Mouse (Mus musculus): ENCODE results near the gene Capns1.

Capns1 gene

DNA sequence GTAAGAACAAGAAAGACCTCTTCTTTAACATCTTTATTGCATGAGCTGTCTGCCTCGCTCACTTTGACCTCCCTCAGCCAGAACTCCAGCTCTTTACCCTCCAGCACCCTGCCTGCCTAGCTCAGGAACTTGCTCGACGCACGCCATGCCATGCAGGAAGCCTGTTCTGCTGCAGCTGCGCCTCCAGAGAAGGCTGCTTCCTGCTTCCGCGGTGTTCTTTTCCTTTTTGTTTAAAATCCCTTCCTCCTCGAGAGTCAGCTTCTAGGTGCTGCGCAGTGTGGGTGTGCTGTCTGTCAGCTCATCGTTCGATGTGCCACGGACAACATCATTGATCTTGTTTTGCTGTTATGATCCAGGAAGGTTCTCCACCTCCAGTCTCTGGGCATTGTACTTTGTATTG is 22.1 kb downstream of the Capns1 start:
- DNase-seq (ENCODE audit: low read depth, low spot score): no peak

DNA sequence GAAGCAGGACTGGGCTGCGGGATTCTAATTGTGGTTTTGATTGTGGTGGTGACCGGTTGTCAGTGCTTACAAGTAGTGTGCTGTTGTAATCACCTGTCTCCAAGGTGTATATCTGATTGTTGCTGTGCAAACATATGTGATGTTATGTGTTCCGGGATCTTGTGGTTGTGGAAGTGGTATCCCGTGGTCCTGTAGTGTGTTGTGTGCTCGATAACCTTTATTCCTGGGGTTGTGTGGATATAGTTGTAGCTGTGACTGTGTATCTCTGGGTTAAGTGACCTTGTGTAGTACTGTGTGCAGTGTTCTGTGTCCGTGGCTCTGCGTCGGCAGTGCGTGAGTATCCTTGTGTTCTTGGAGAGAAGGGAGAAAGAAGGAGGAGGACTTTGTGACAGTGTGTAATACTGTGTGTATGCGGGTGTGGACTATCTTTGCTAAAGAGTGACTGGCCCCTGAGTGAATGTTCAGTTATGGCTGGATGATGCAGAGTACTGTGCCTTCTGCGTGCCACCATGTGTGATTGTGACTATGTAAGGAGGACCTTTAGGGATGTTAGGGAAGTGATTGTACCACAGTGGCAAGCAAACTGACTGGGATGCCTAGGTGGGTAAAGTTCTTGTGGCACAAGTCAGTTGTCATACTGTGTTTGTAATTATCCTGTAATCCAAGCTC is 28.2 kb downstream of the Capns1 start:
- DNase-seq (ENCODE audit: low read depth, low spot score): no peak

DNA sequence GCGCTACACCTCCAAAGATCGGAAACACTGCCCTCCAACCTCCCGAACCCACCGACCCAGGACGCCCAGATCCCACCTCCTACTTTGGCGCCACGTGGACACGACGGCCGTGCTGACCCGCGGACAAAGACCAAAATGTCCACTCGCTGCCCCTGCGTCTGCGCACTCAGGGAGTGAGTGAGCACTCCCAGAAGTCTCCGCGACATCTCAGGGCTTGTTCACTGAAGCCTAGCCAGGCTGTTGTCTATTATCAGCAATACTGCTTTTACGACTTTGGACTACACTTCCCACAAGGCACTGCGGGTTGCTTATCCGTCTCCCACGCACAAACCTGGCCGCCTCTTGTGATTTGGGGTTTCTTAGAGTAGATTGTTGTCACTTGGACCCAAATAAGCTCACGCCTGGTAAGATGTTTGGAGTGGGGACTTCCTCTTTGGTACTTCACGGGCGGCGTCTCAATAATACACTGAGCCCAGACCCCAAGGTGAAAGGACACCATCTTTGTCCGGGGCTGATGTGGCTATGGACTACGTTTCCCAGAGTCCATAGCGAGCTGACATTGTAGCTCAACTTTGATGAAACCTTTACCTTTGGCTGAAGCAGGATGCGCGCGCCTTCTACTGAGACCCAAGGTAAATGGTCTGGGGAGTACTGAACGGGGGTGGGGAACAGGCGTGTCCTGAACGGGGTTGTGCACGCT is 28.9 kb downstream of the Capns1 start, which contains the start of gene Zfp146:
TSS of gene Zfp146 (minus strand) at position 168 of the 700 bp plus-strand sequence.
- DNase-seq (ENCODE audit: low read depth, low spot score): peak; percentile 95

DNA sequence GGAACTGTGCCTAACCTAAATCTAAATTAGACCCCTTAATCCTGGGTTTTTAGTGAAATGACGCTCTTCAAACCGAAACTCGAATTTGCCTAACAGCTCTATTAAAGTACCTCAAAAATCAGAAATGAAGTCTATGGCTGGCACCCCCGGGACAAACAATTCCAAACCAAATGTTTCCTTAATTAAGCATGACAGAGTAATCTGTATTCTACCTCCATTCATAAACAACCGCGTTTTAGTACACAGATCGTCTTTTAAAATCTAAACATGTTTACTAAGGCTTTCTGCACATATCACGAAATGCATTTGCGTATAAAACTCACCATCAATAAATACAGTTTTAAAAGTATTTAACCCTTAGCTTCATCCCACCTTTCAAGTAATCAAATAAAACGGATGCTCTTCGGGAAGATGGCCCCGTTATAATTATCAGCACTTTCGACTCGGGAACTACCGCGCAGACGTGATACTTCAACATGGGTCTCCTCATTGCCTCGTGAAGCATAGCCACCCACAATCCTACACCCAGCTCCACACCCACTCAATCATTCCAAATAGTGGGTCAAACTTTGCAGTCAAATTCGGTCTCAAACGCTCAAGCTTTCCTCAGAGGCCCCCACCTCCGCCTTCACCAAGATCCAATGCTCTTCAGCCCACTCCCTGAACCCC is 29.6 kb downstream of the Capns1 start:
- DNase-seq (ENCODE audit: low read depth, low spot score): no peak

DNA sequence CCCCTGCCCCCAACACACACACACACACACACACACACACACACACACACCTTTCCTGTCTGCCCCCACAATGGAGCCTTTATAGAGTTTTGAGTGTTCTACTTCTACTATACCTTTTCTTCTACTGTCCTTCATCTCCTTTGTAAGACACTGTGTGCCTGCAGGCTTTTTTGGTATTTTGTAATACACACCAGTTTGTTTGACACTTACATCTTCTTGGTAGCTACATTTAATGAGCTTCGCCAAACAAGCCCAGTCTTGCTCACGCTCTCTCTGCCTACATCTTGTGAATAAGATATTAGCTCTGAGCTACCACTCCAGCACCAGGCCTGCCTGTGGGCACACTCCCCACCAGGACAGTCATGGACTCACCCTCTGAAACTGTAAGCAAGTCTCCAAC is 33.9 kb downstream of the Capns1 start:
- no peak for DNase-seq (ENCODE audit: low read depth, low spot score)

DNA sequence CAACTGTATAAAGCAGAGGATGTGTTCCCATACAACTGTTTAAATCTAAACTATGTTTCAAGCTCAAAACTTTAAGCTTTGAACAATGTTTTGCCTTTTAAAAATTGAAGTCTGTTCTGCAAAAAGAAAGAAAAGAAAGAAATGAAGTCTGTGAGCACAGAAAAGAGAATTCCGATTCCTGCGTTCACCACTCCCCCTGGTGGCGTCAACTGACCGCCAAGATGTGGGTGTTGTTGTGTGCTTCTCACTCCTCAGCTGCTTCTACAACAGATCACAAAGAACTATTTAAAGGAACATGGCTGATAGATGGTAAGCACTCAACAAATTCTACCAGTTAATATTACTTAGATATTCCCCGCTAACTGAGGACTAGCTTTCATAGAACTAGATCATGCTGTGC is 35.5 kb downstream of the Capns1 start:
- peak; percentile 56 for DNase-seq (ENCODE audit: low read depth, low spot score)

DNA sequence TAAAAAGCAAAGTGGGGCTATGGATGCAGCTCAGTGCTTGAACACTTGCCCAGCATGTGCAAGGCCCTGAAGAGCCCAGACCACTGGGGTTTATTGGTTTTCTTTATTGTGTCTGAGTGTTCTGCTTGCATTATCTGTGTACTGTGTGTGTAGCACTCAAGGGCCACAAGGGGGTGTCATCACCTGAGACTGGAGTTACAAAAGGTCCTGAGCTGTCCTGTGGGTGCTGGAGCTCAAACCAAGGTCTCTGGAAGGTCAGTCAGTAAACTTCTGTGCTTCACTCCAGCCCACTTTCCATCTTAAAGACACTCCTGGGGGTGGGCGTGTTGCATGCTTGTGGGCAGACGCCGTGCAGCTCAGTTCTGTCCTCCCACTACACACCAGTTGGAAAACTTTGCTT is 43.1 kb downstream of the Capns1 start:
- peak; percentile 96 for DNase-seq (ENCODE audit: low read depth, low spot score)

DNA sequence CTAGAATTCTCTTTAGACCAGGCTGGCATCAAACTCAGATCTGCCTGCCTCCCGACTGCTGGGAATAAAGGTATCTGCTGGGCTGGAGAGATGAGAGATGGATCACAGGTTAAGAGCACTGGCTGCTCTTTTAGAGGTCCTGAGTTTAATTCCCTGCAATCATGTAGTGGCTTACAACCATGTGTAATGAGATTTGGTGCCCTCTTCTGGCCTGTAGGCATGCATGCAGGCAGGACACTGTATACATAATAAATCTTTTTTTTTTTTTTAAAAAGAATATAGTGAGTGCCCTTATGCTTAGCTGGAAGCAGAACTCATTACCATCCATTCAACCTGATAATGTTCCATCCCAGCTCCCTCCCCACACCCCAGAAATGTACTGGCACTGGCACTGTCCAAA is 44.6 kb downstream of the Capns1 start:
- DNase-seq (ENCODE audit: low read depth, low spot score): peak; percentile 69

DNA sequence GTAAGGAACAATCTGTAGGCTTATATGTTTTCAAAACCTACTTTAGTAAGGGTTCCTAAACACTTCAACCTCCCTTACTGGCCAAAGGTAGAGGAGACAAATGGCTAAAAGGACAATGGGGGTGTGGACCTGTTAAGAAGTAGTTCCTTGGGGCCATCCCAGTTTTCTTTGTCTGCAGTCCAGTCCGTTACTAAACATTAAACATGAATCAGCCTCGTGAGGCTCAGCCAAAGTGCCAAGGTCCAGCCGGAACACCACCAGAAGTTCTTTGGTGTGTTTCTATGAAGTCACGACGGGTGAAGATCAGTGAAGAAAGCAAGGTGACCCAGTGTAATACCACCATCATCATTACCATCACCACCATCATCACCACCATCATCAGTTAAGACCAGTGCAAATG is 51.6 kb downstream of the Capns1 start:
- DNase-seq (ENCODE audit: low read depth, low spot score): no peak

DNA sequence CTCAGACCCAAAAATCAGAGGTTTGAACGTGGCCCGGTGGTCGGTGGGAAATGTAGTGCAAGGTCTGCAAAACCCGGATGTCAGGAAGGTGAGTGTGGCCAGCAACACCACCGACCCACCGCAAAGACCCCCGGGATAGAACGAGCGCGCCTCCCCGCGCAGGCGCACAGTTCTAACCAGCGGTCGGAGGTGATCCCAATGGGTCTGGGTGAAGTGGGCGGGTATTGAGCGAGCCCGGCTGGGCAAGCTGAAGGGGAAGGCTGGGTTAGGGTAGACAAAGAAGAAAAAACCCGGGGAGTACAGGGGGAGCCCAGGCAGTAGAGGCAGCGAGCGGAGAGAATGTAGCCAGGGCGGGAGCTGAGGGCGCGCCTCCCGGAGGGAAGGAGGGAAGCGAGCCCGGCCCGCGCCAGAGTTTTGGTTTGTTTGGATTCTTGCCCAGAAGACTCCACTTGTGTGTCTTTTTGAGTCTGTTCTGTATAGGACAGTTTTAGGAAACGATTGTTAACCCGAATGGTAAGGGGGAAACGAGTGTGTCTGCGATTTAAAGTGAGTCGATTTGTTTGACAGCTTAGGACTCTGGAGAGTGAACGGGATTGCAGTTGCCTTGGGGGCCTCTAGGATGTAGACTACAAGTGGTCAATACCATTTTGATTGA is 54.9 kb downstream of the Capns1 start:
- DNase-seq (ENCODE audit: low read depth, low spot score): peak; percentile 95

DNA sequence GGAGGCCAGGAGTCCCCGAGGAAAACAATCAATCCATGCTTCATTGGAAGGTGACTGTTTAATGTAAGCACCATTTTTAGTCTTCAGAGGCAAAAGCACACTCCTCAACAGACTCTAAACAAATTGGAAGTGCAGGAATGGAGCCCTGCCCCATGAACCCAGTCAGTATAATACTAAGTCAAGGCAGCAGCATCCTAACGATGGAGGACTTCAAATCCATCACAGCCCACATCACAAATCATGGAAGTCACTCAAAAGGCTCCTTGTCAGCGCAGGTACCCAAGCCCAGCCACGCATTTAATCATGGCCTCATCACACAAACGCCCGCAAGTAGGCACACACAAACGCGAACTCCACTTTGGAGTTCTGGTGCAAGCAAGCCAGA is 55.4 kb downstream of the Capns1 start:
- no peak for DNase-seq (ENCODE audit: low read depth, low spot score)

Data from ZHBTc4 (cell line).